Mouse (Mus musculus) 3134 (cell line): ENCODE results near the gene Gmppa.

Source experiments
- DNase-seq: peaks from one replicate; pipeline ENCODE4 v3.0.0-alpha.2; 2011; ENCODE audit warnings: low spot score; ENCODE audit not compliant: insufficient read length; ENCODE audit errors: extremely low read depth

Gmppa gene

GRCm38 (mm10) chr1:75422823-75423471, 12.8 kb upstream of the Gmppa start:
- DNase-seq: no peak

DNA sequence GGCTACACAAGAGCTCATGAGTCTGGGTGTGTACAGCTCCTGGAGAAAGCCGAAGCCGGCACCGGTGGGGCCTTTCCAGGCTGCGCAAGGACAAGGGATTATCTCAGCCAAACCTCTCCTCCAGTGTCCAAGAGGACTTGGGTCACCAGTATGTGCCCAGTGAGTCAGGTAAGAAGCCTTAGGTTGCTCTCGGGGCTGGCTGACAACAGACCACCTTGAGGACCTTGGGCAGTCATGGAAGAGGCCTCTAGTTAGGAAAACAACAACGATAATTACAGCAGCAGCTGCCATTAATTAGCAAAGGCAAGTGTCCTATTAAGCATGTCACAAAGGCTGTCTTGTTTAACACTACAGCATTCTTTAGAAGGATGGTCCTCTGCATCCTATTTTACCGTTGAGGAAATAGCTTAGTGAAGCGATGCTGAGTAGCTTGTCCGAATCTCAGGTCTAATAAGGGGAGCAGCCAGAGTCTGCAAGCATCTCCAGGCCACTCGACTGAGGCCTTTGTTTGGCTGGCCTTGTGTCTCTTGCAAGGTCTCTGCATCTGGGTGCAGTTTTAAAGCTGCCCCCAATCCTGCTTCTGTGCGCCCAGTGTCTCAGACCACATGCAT, 11.8 kb upstream of the Gmppa start:
- DNase-seq: no peak

DNA sequence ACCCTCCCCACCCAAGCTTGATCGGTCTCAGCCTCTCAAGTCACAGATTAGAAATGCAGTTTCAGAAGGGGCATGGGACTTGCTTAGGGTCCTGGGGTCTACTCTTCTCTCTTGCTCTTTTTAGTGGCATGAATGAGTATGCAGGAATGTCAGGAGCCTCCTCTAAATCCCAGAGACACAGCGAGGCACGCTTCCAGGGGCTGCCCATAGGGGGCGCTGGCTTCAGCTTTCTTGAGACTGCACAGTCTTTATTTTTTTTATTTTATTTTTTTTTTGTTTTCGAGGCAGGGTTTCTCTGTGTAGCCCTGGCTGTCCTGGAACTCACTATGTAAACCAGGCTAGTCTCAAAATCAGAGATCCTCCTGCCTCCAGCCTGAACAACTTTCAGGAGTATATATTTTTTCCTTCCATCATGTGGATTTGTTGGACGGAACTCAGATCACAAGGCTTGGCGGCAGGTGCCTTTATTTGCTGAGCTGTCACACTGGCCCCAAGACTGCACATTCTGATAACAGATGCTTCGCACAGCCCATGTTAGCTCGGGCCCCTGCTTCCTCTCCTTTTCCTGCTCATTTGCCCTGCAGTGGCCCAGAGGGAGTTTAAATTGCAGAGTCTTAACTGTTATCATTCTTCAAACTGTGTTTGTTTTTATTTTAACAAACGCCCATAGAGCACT, 9.8 kb upstream of the Gmppa start:
- DNase-seq: no peak

GRCm38 (mm10) chr1:75438782-75439181, 3.1 kb downstream of the Gmppa start:
- no peak for DNase-seq

DNA sequence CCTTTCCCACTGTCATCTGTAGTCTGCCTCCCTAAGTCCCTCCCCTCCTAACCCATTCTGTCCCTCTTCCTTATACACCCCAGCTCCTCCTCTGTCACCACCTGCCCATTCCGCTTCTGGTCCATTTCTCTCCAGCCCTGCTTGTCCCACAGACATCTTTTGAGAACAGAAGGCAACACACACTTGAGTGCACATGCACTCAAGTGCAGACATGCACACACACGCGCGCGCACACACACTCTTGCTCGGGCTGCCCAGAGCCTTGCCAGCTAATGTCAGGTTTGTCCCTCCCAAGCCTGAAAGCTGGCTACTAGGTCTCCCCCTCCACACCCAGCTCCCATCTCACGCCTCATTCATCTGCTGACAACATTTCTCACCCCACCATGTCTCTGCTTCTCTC, 4.9 kb downstream of the Gmppa start:
- no peak for DNase-seq

DNA sequence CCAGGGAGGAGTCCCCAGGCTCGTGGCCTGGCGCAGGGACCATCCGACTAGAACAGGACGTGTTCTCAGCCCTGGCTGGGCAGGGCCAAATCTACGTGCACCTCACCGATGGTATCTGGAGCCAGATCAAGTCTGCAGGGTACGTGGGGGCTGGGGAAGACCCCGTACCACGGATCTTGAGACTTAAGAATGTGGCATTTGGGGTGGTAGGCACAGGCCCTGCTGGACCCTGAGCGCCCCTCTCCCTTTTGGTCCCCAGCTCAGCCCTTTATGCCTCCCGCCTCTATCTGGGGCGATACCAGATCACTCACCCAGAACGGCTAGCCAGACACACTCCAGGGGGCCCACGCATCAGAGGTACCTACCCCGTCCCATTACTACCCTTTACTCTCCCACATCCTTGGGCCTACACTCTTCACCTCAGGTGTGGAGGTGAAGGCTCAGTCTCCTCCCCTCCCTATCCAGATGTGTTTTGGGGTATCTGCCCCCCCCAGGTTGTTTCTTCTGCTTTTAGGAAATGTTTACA, 5.8 kb downstream of the Gmppa start:
- DNase-seq: no peak

DNA sequence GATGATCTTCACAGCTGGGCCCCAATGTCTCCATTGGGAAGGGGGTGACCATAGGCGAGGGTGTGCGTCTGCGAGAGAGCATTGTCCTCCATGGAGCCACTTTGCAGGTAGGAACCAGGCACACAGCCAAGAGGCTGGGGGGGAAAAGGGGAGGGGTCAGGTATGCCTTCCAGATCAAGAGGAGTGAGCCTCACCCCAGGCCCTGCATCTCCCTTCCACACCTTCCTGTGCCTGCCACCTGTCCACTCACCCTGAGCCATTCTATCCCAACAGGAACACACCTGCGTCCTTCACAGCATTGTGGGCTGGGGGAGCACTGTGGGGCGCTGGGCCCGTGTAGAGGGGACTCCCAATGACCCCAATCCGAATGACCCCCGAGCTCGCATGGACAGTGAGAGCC, 6.4 kb downstream of the Gmppa start:
- no peak for DNase-seq

- DNase-seq: no peak
These were observed 7.1 kb downstream of the Gmppa start for GRCm38 (mm10) chr1:75442811-75443210.

GRCm38 (mm10) chr1:75443247-75444024, 7.7 kb downstream of the Gmppa start:
- DNase-seq: no peak

- DNase-seq: no peak
These were observed 8.5 kb downstream of the Gmppa start for GRCm38 (mm10) chr1:75444208-75444607.

DNA sequence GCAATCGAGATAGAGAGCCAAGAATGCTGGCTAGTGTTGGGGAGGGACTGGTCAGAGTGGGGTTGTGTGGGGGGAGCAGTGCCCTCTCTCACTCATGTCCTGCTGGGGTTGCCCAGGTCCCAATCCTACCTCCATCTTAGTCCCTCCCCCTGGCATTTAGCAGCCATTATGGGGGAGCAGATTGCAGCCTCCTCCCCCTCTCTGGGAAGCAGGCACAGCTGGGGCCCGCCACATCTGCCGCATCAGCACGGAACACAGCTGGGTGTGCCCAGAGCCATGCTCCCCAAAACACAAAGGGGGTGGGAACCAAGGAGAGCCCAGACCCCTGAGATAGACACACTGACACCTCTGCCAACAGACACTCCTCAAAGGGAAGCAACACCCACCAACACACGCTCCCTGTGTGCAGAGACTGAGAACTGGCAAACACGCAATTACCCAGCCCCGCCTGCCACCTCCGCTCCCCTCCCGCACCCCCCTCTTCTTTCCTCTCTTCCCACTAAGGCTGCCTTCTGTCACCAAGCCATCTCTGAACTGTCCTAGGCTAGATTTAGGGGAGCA, 9.5 kb downstream of the Gmppa start:
- no peak for DNase-seq

DNA sequence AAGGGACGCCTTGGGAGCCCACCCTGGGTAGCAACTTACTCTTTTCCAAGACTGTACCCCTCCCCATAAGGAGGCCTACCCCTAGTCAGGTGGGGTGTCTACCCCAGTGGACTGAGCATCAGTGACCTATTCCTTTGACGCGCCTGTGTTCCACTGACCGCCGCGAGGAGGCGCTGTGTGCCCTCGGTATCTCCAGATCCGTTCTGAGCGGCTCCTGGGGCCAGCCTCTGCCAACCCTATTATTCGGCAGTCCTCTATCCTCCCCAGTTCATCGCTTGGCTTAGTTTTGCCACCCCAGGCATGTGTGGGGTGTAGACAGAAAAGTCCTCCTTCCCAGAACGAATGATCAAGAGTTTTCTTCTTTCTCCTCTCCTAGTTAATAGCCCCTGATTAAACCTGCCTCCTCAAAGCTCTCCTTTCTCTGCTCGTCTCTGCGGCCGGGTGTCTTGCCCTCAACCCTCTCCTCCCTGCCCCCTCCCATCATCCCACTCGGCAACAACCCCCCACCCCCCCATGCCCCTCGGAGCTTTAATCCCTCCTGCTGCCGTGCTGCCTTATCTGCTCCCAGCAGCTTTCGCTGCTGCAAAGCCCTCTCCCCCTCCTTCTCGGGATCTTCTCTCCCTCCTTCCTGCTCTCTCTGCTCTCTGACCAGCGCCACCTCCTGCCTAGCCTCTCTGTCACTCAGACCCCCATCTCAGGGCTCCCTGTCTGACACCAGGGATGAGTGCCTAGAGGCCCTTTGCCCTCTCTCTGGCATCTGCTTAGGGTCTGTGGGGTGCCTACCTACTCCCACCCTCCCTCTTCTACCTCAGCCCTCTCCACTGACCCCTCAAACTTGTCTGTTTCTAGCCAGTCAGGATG, 10.3 kb downstream of the Gmppa start:
- peak; percentile 56 for DNase-seq

DNA sequence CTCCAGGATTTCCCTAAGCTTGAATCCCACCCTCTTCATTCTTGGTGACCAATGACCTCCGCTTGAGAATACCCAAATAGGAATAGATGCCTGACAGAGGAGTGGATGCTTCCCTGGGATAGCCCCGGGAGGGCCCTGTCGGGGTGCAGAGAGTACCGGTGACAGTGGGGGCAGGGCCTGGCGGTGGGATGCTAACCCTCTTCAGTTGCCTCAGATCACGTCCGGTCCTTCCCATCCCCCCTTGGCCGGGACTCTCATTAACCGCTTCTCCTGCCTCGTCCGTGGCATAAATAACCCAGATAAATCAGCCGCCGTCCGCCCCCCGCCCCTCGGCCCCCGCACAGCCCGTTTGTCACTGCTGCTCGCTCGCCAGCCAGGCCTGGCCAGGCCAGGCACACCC, 10.9 kb downstream of the Gmppa start:
- no peak for DNase-seq

- DNase-seq: peak; percentile 46
These were observed 11.7 kb downstream of the Gmppa start for GRCm38 (mm10) chr1:75447265-75448051.

DNA sequence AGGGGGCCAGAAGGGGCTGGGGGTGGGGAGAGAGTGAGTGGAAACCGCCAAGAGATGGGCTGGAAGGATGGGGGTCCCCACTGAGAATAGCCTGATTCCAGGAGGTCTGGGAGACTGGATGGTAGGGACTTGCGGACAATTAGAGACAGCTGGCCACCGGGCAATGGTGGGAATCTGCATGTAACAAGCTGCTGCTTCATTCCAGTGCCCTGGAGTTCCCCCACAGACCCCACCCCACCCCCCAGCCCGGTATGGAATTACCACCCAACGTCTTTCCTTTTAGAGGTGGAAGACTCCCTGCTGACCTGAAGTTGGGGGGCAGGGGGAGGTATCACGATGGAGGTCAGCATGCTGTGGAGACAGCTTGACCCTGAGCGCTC, 12.3 kb downstream of the Gmppa start:
- DNase-seq: no peak

DNA sequence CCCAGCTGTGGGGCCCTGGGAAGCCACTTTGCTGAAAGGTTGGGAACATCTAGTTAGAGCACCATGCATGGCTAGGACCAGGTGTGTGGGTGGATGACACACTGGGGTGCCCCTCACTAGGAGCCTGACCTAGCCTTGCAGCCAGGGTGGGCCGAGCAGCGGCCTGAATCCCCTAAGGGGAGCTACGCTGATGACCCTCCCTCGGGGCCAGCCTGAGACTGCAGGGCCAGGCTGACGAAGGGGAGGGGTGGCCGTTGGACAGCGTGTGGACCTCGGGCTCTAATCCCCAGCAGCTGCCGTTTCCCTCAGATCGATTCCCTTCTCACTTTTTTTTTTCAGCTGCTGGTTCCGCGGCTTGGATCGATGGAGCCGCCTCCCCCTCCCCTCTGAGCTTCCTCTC, 13.2 kb downstream of the Gmppa start:
- no peak for DNase-seq

DNA sequence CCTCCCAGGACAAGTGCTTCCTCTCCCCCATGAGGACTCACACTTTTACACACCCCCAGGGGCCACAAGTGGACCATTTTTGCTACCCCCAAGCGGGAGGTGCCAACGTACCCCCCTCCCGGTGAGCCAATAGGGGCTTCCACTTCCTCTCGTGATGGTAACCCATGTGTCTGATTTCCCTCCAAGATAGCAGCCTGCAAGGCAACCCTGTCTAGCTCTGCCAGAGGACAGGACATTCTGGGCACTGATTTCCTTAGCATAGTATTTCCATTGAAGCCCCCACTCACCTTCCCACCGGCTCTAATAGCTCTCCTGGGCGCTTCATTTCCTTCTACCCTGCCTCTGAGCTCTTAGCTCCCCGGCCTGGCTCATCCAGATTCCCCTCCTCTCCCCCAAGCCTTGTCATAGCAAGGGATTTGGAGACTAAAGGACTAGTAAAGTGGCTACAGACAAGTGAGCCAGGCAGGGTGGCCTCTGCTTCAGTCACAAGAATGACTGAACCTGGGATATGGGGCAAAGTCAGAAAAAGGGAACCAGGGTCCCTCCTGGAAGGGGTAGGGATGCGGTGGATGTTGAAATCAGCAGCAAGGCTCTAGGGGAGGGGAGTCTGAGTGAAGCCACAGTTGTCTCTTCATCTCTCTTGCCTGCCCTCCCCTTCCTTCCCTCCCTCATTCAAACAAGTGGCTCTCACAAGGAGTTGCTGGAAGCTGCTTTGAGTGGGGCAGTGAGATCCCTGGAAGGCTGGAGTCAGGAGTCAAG, 13.8 kb downstream of the Gmppa start:
- no peak for DNase-seq

GRCm38 (mm10) chr1:75450314-75451005, 14.7 kb downstream of the Gmppa start, which contains the start of gene Asic4:
TSS of gene Asic4 (plus strand) at chr1:75450436.
- DNase-seq: no peak
